Mouse (Mus musculus): ENCODE data around the gene Slc1a7. TPM values are rescaled to one million over a fixed set of nuclear protein-coding genes. Genes with fewer than 3 reads are reported as not detected.

The Slc1a7 gene
- under 1 TPM in 2 of 4 experiments, not detected in 2; 0.17 to 0.20 TPM for total RNA-seq (2022)

GRCm38 (mm10) chr4:107967966-107968682 lies at the start of gene Slc1a7:
Slc1a7 (plus strand) TSS chr4:107968332.
- no peak for DNase-seq (ENCODE audit: low spot score in 2 of 2)

- no peak for DNase-seq (ENCODE audit: low spot score in 2 of 2)
Observed at GRCm38 (mm10) chr4:107920336-107920735, 47.8 kb upstream of the Slc1a7 start.

GRCm38 (mm10) chr4:107921152-107921695 lies 46.9 kb upstream of the Slc1a7 start:
- no peak for DNase-seq (ENCODE audit: low spot score in 2 of 2)

GRCm38 (mm10) chr4:107921952-107922351 lies 46.2 kb upstream of the Slc1a7 start:
- no peak for DNase-seq (ENCODE audit: low spot score in 2 of 2)

- DNase-seq (ENCODE audit: low spot score in 2 of 2): peak; percentile 61 to 74
Observed at GRCm38 (mm10) chr4:107923145-107923802, 44.9 kb upstream of the Slc1a7 start, which contains the start of gene Cpt2. Cpt2 (minus strand) TSS chr4:107923610.

GRCm38 (mm10) chr4:107923803-107924194 lies 44.3 kb upstream of the Slc1a7 start:
- DNase-seq (ENCODE audit: low spot score in 2 of 2): no peak

GRCm38 (mm10) chr4:107928269-107928668 lies 39.9 kb upstream of the Slc1a7 start:
- DNase-seq (ENCODE audit: low spot score in 2 of 2): no peak

- no peak for DNase-seq (ENCODE audit: low spot score in 2 of 2)
Observed at GRCm38 (mm10) chr4:107928726-107929125, 39.4 kb upstream of the Slc1a7 start.

GRCm38 (mm10) chr4:107931453-107931852 lies 36.7 kb upstream of the Slc1a7 start:
- no peak for DNase-seq (ENCODE audit: low spot score in 2 of 2)

- no peak for DNase-seq (ENCODE audit: low spot score in 2 of 2)
Observed at GRCm38 (mm10) chr4:107933239-107933638, 34.9 kb upstream of the Slc1a7 start.

GRCm38 (mm10) chr4:107935254-107935653 lies 32.9 kb upstream of the Slc1a7 start:
- DNase-seq (ENCODE audit: low spot score in 2 of 2): no peak

GRCm38 (mm10) chr4:107937338-107937737 lies 30.8 kb upstream of the Slc1a7 start:
- peak; percentile 37 to 74 for DNase-seq (ENCODE audit: low spot score in 2 of 2)

GRCm38 (mm10) chr4:107938124-107938523 lies 30.0 kb upstream of the Slc1a7 start:
- DNase-seq (ENCODE audit: low spot score in 2 of 2): no peak

GRCm38 (mm10) chr4:107942741-107943140 lies 25.4 kb upstream of the Slc1a7 start:
- DNase-seq (ENCODE audit: low spot score in 2 of 2): no peak

GRCm38 (mm10) chr4:107944141-107944540 lies 24.0 kb upstream of the Slc1a7 start:
- DNase-seq (ENCODE audit: low spot score in 2 of 2): no peak

- DNase-seq (ENCODE audit: low spot score in 2 of 2): no peak
Observed at GRCm38 (mm10) chr4:107949918-107950317, 18.2 kb upstream of the Slc1a7 start.

- no peak for DNase-seq (ENCODE audit: low spot score in 2 of 2)
Observed at GRCm38 (mm10) chr4:107952845-107953244, 15.3 kb upstream of the Slc1a7 start.

- no peak for DNase-seq (ENCODE audit: low spot score in 2 of 2)
Observed at GRCm38 (mm10) chr4:107955691-107956090, 12.4 kb upstream of the Slc1a7 start.

- no peak for DNase-seq (ENCODE audit: low spot score in 2 of 2)
Observed at GRCm38 (mm10) chr4:107958487-107958886, 9.6 kb upstream of the Slc1a7 start.

- DNase-seq (ENCODE audit: low spot score in 2 of 2): no peak
Observed at GRCm38 (mm10) chr4:107962044-107962732, 5.9 kb upstream of the Slc1a7 start.

GRCm38 (mm10) chr4:107962792-107963191 lies 5.3 kb upstream of the Slc1a7 start:
- DNase-seq (ENCODE audit: low spot score in 2 of 2): no peak

Data from layer of hippocampus, adult 8-10 months (tissue).